Mouse (Mus musculus) right cerebral cortex, adult 2 months (tissue): ENCODE data around the gene Gnai1.

Experiments used
- DNase-seq, 2 experiments: peaks; one replicate each; pipeline ENCODE4 v3.0.0; 2021 to 2022; ENCODE audit warnings: low spot score in 2 of 2

The Gnai1 gene

DNA sequence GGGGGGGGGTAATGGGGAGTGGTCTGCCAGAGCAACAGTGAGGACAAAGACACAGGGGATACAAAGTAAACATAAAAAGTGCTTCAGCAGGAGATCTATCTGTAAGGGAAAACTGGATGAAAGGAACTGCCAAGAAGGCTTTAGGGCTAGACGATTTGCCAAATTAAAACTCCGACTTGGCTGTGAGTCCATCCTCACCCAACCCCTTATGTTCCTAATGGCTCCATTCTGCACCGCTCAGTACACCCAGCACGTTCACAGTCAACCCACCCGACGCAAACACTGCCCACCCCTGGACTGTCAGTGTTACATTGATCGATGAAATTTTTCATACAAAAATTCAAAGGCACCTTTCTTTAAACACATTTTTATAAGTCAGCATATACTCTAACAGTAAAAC, 71.5 kb downstream of the Gnai1 start:
- no peak for DNase-seq

DNA sequence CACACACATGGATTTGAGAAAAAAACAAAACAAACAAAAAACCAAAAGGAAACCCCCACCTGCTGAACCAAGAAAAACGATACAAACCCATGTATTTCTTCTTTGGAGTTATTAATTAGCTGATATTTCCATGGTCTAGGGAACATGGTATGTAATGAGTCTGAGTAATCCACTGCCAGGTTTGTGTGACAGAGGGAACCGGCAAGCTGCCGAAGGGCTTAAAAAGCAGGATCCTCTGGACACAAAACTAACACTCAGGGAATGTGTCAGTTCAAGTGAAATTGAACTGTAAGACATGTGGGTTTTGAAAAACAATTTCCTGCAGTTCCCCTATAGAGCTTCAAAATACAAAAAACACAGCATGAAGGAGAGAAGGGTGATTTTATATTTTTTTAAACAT, 72.1 kb downstream of the Gnai1 start:
- no peak for DNase-seq

GRCm38 (mm10) chr5:18282095-18282494, 78.1 kb downstream of the Gnai1 start:
- no peak for DNase-seq

GRCm38 (mm10) chr5:18274352-18274940, 85.7 kb downstream of the Gnai1 start:
- DNase-seq: no peak

DNA sequence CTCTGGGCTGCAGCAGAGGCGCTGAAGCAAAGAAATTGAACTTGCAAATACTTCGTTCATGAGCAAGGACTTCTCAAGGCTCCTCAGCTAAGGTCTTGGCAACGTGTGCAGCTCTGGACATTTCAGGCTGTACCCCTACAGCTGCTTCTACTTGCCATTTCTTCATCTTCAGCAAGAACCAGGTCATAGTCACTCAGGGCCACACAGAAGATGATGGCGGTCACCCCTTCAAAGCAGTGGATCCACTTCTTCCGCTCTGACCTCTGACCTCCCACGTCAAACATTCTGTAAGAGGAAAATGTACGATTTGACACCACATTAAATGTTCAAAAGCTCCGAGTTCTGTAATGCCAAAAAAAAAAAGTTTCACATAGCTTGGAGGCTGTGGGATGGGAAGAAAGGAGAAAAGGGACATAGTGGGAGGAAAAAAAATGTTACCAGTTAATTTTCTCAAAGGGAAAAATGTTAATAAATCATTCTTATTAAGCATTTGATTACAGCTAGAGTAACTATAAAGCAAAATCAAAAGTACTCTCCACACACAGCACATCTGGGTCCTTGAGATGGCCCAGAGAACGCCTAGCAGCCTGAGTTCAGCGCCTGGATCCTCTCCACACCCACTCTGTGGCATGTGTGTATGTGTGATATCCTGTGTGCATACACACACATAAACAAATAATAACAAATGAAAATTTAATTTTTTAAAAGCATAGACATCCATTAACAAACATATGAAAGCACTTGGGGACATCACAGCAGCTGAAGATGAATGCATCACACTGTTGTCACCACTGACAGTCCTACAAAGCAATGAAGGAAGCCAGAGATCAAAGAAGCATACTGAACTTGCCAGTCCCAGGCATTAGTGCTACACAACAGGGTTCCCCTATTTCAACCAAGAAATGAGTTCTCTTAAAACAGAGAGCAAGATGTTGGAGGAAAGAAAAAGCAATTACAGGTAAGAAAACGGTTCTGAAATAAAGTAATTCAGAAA, 86.6 kb downstream of the Gnai1 start:
- DNase-seq: no peak

DNA sequence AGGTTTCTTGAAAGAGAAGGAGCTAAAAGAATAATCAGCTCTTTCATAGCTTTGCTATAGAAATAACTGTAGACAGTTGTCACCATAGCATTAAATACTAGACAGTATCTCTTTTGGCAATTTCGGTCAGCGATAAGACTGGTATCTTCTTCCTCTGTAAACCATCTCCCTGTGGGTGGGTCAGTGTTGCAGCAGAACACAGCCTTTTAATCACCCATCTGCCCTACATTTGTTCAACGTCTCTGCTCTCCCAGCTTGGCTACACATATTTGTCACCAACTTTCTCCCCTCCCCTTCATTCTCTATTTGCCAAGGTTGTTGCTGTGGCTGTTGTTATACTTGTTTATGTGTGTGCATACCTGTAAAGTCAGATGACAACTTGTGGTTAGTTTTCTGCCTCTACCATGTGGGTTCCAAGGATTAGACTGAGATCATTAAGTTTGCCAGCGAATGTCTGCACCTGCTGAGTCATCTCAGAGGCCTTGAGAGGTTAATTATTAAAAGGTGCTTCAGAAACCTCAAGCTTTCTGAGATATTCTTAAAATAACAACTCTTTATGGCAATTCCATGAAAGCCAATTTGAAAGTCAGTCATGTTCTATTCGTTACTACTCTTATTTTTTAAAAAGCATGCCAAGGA, 109.7 kb downstream of the Gnai1 start:
- DNase-seq: no peak

- DNase-seq: no peak
Measured at GRCm38 (mm10) chr5:18249132-18249531, 111.0 kb downstream of the Gnai1 start.

- no peak for DNase-seq
Measured at GRCm38 (mm10) chr5:18229396-18229795, 130.8 kb downstream of the Gnai1 start.

DNA sequence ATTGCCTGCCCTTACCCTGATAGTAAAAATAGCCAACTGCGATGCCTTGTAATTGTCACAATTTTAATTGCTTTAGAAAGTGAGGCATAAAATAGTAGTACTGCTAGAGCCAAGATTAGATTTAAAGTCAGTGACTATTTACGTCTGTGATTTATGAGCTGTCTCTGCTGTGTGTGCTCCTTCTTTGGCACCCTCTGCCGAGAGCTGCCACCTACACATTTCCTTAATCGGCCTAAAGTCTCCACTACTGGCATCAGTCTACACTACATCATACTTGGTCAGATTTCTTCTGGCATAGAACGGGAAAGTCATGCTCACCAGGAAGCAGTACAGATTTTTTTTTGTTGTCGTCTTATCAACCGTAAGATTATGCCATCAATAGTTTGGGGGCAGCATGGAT, 131.3 kb downstream of the Gnai1 start:
- peak; percentile 39 to 41 for DNase-seq

GRCm38 (mm10) chr5:18220873-18221272, 139.3 kb downstream of the Gnai1 start:
- DNase-seq: no peak

GRCm38 (mm10) chr5:18218292-18218691, 141.9 kb downstream of the Gnai1 start:
- no peak for DNase-seq

GRCm38 (mm10) chr5:18217856-18218255, 142.3 kb downstream of the Gnai1 start:
- no peak for DNase-seq
